Mouse (Mus musculus) hindbrain, postnatal 0 days (tissue): ENCODE measurements at regions not wholly inside any gene's neighbourhood (a gene's known extent, or its start where the extent isn't known, plus 50 kb on each side); places are given as distances from the start of the nearest gene placed in this dataset.

Experiments used
- ATAC-seq: fragments of 200-750 bp; cut with Nextera tagmentation; 2 replicates; pipeline ENCODE4 v1.8.0; 2017; ENCODE audit warnings: mild to moderate bottlenecking, moderate TSS enrichment, moderate library complexity
- DNase-seq: peaks from one replicate; pipeline ENCODE4 v3.0.0-alpha.2; 2015; ENCODE audit warnings: low spot score
- H3K27ac ChIP-seq: fragments of 300-500 bp; sonication (generic); 2 replicates; pipeline ENCODE4 v1.5.1; 2014; ENCODE audit warnings: mild to moderate bottlenecking
- H3K27me3 ChIP-seq: fragments of 300-500 bp; sonication (generic); 2 replicates; pipeline ENCODE4 v1.6.1; 2014; ENCODE audit warnings: low read length, mixed read lengths; ENCODE audit not compliant: insufficient read depth
- H3K36me3 ChIP-seq: fragments of 300-500 bp; sonication (generic); 2 replicates; pipeline ENCODE4 v1.6.1; 2014; ENCODE audit warnings: low read length, mixed read lengths; ENCODE audit not compliant: insufficient read depth
- H3K4me1 ChIP-seq: fragments of 300-500 bp; sonication (generic); 2 replicates; pipeline ENCODE4 v1.6.1; 2014; ENCODE audit warnings: antibody characterized with exemption, low read length, mixed read lengths; ENCODE audit not compliant: insufficient read depth
- H3K4me2 ChIP-seq: fragments of 300-500 bp; sonication (generic); 2 replicates; pipeline ENCODE4 v1.6.1; 2014; ENCODE audit warnings: low read depth, mild to moderate bottlenecking, low read length, moderate library complexity, mixed read lengths
- H3K4me3 ChIP-seq: fragments of 300-500 bp; sonication (generic); 2 replicates; pipeline ENCODE4 v1.5.1; 2014; ENCODE audit warnings: low read length
- H3K9ac ChIP-seq: fragments of 300-500 bp; sonication (generic); replicated peaks from 2 replicates; pipeline ENCODE4 v1.6.1; 2014; ENCODE audit warnings: mild to moderate bottlenecking, low read length, moderate library complexity, mixed read lengths
- H3K9me3 ChIP-seq: fragments of 300-500 bp; sonication (generic); 2 replicates; pipeline ENCODE4 v1.6.1; 2016; ENCODE audit warnings: low read length, mixed read lengths
- CTCF ChIP-seq: IDR thresholded peaks from 2 replicates; pipeline ENCODE4 v1.5.1; 2016; ENCODE audit warnings: antibody characterized with exemption, control low read depth, low read depth
- WGBS: fragments of 180-500 bp; shearing (Covaris S2); extraction: QIAGEN DNeasy Blood & Tissue Kit; methylation state at CpG from one replicate; pipeline ENCODE4 v1.1.7; 2014; 5-methylcytosine and 5-hydroxymethylcytosine counted together

- H3K27me3 ChIP-seq = peaks cover 10% of the 10 kb centered on the region; the same call in 1 of the 2 replicates
- WGBS = 53% methylated on average over 5 of the region's 5 CpGs
- no peak for TF ChIP-seq CTCF
- no peak overlapping the region for H3K9ac ChIP-seq
- ATAC-seq (no peak), DNase-seq (no peak)
- no peaks in the 10 kb centered on the region for H3K36me3 ChIP-seq
- H3K4me3 ChIP-seq = no peak overlapping the region
- no peak overlapping the region for H3K27ac ChIP-seq
- H3K4me1 ChIP-seq = no peaks in the 10 kb centered on the region
- H3K4me2 ChIP-seq = no peak overlapping the region
- no peaks in the 10 kb centered on the region for H3K9me3 ChIP-seq
Observed at GRCm38 (mm10) chr17:85808580-85808979, 120.5 kb upstream of the Six2 start.

- peaks cover 33% of the 10 kb centered on the region for H3K27me3 ChIP-seq
- no peaks in the 10 kb centered on the region for H3K36me3 ChIP-seq
- H3K4me2 ChIP-seq = no peak overlapping the region
- ATAC-seq (no peak), DNase-seq (no peak)
- H3K9me3 ChIP-seq = no peaks in the 10 kb centered on the region
- H3K4me1 ChIP-seq = no peaks in the 10 kb centered on the region
- WGBS = 33% methylated on average over 13 of the region's 13 CpGs
- no peak overlapping the region for H3K4me3 ChIP-seq
- H3K27ac ChIP-seq = no peak overlapping the region
- H3K9ac ChIP-seq = no peak overlapping the region
- no peak for TF ChIP-seq CTCF
Observed at GRCm38 (mm10) chr17:85805726-85806359, 117.8 kb upstream of the Six2 start.

- Histone ChIP-seq H3K9me3 (no peaks in the 10 kb centered on the region), H3K4me3 (no peak overlapping the region), H3K27me3 (peaks cover 38% of the 10 kb centered on the region), H3K4me1 (peaks cover 3% of the 10 kb centered on the region; the same call in 1 of the 2 replicates), H3K36me3 (no peaks in the 10 kb centered on the region), H3K9ac (no peak overlapping the region), H3K27ac (no peak overlapping the region), H3K4me2 (no peak overlapping the region)
- TF ChIP-seq CTCF = no peak
- ATAC-seq (no peak), DNase-seq (no peak)
- WGBS = 49% methylated on average over 4 of the region's 4 CpGs
Observed at GRCm38 (mm10) chr17:85804631-85805030, 116.6 kb upstream of the Six2 start.

- ATAC-seq (no peak), DNase-seq (no peak)
- no peak overlapping the region for H3K27ac ChIP-seq
- 89% methylated on average over 8 of the region's 8 CpGs for WGBS
- H3K9ac ChIP-seq = no peak overlapping the region
- TF ChIP-seq CTCF = no peak
- no peaks in the 10 kb centered on the region for H3K9me3 ChIP-seq
- peaks cover 6% of the 10 kb centered on the region; the same call in 1 of the 2 replicates for H3K4me1 ChIP-seq
- no peak overlapping the region for H3K4me2 ChIP-seq
- no peak overlapping the region for H3K4me3 ChIP-seq
- peaks cover 55% of the 10 kb centered on the region for H3K27me3 ChIP-seq
- no peaks in the 10 kb centered on the region for H3K36me3 ChIP-seq
Observed at GRCm38 (mm10) chr17:85801734-85802133, 113.7 kb upstream of the Six2 start.

GRCm38 (mm10) chr17:85801079-85801605 lies 113.1 kb upstream of the Six2 start:
- Histone ChIP-seq H3K4me3 (no peak overlapping the region), H3K4me2 (no peak overlapping the region), H3K4me1 (peaks cover 6% of the 10 kb centered on the region; the same call in 1 of the 2 replicates), H3K9ac (no peak overlapping the region), H3K27me3 (peaks cover 54% of the 10 kb centered on the region), H3K36me3 (no peaks in the 10 kb centered on the region), H3K27ac (no peak overlapping the region), H3K9me3 (no peaks in the 10 kb centered on the region)
- no peak for DNase-seq
- ATAC-seq = no peak
- 50% methylated on average over 14 of the region's 14 CpGs for WGBS
- no peak for TF ChIP-seq CTCF

GRCm38 (mm10) chr17:85800357-85801078 lies 112.4 kb upstream of the Six2 start:
- H3K4me3 ChIP-seq = peak overlapping the region; percentile 32
- H3K27me3 ChIP-seq = peaks cover 58% of the 10 kb centered on the region
- no peak for TF ChIP-seq CTCF
- WGBS = 6% methylated on average over 43 of the region's 44 CpGs
- no peaks in the 10 kb centered on the region for H3K9me3 ChIP-seq
- no peak overlapping the region for H3K27ac ChIP-seq
- H3K4me1 ChIP-seq = peaks cover 6% of the 10 kb centered on the region; the same call in 1 of the 2 replicates
- ATAC-seq = peak; percentile 63; the same call in 1 of the 2 replicates
- peak overlapping the region; percentile 61 for H3K4me2 ChIP-seq
- H3K9ac ChIP-seq = 0 out of 2 replicates have a peak overlapping the region, but pooled peaks have one; percentile 10
- no peak for DNase-seq
- no peaks in the 10 kb centered on the region for H3K36me3 ChIP-seq
